ENCODE assay signal across 23 mouse cellular contexts in genomic region chr16:31737081-31737480, GRCm38 (mm10).
DNase-seq lines count a peak whose midpoint lies in the region; ATAC-seq lines count a peak whose summit lies in the region.
"Had no signal": no experiment of that assay in that cellular context is flagged by ENCODE, and none has a peak within 500 bp of the region (broad histone marks: within the 10 kb centered on the region; RNA-seq: fewer than 3 reads in every experiment).

No protein-coding gene starts in this region.

- no peak overlapping the region for H3K9ac ChIP-seq in heart, embryonic 11.5 days (ENCODE audit: low read depth, low read length)
- H3K9ac ChIP-seq: embryonic facial prominence, embryonic 12.5 days; embryonic facial prominence, embryonic 15.5 days; forebrain, postnatal 0 days; heart, embryonic 12.5 days; hindbrain, embryonic 12.5 days; hindbrain, embryonic 15.5 days had no signal

- H3K9me3 ChIP-seq in heart, embryonic 11.5 days (replicated peaks; ENCODE audit: control insufficient read depth, low read length), result no peaks in the 10 kb centered on the region
- H3K9me3 ChIP-seq: embryonic facial prominence, embryonic 12.5 days; embryonic facial prominence, embryonic 15.5 days; hindbrain, embryonic 12.5 days; hindbrain, embryonic 15.5 days had no signal

- H3K4me1 ChIP-seq in heart, embryonic 11.5 days (ENCODE audit: control insufficient read depth, insufficient read depth, low read length), result peaks cover 13% of the 10 kb centered on the region
- H3K4me1 ChIP-seq: embryonic facial prominence, embryonic 12.5 days; hindbrain, embryonic 12.5 days; hindbrain, embryonic 15.5 days had no signal

- no peak overlapping the region for H3K27ac ChIP-seq in heart, embryonic 11.5 days (ENCODE audit: low read depth, low read length)
- H3K27ac ChIP-seq: embryonic facial prominence, embryonic 12.5 days; embryonic facial prominence, embryonic 15.5 days; hindbrain, embryonic 12.5 days; hindbrain, embryonic 15.5 days had no signal

- DNase-seq in heart, adult 11 months, result peak; percentile 77
- peak; percentile 29 to 34 for DNase-seq in kidney, adult 8-10 months
- no peak for DNase-seq in kidney, adult 18-20 months
- peak; percentile 27 to 32 for DNase-seq in kidney, postnatal 36 days
- DNase-seq in kidney, postnatal 4 days, result no peak
- peak; percentile 39 for DNase-seq in adipocyte (ENCODE audit: low spot score)
- no peak for DNase-seq in lung, postnatal 14 days
- DNase-seq: adrenal gland, adult 8-10 months; cerebellum, adult 11 months; cerebellum, adult 2 months; cerebellum, adult 9-11 months; cerebellum, postnatal 25 days; forebrain, postnatal 0 days; gastrocnemius, postnatal 36 days; heart, postnatal 14 days had no signal

- 75% methylated on average over 4 of the region's 4 CpGs for WGBS in heart, embryonic 11.5 days (ENCODE audit: insufficient replicate concordance)

- no peak overlapping the region for H3K4me2 ChIP-seq in heart, embryonic 11.5 days
- H3K4me2 ChIP-seq: embryonic facial prominence, embryonic 12.5 days; embryonic facial prominence, embryonic 15.5 days; heart, embryonic 12.5 days; hindbrain, embryonic 12.5 days; hindbrain, embryonic 15.5 days had no signal

- H3K4me3 ChIP-seq in heart, embryonic 11.5 days (ENCODE audit: low read depth, low read length), result no peak overlapping the region
- H3K4me3 ChIP-seq: embryonic facial prominence, embryonic 12.5 days; embryonic facial prominence, embryonic 15.5 days; heart, embryonic 12.5 days; hindbrain, embryonic 12.5 days; hindbrain, embryonic 15.5 days had no signal

- H3K27me3 ChIP-seq in heart, embryonic 11.5 days (ENCODE audit: control insufficient read depth, insufficient read depth, low read length), result no peaks in the 10 kb centered on the region
- H3K27me3 ChIP-seq: embryonic facial prominence, embryonic 12.5 days; embryonic facial prominence, embryonic 15.5 days; heart, embryonic 12.5 days; hindbrain, embryonic 12.5 days; hindbrain, embryonic 15.5 days had no signal

- no peaks in the 10 kb centered on the region for H3K36me3 ChIP-seq in heart, embryonic 11.5 days (ENCODE audit: control insufficient read depth, insufficient read depth, low read length)
- H3K36me3 ChIP-seq: embryonic facial prominence, embryonic 12.5 days; embryonic facial prominence, embryonic 15.5 days; hindbrain, embryonic 12.5 days; hindbrain, embryonic 15.5 days had no signal

- ATAC-seq in heart, embryonic 11.5 days (replicated peaks; ENCODE audit: insufficient number of reproducible peaks, low FRiP score, low TSS enrichment), result no peak
- ATAC-seq: CD4-positive, CD25-positive, alpha-beta regulatory T cell, adult 4 months; forebrain, embryonic 14.5 days; forebrain, postnatal 0 days had no signal

Comparison
In these comparisons a context has a peak if more than half of its experiments do, and no peak if none do; other contexts are left out.
1. DNase-seq: peak in heart, adult 11 months (single experiment), kidney, adult 8-10 months (2 of 2), kidney, postnatal 36 days (2 of 2) and adipocyte (single experiment); none in kidney, adult 18-20 months (single experiment), kidney, postnatal 4 days (0 of 2) and lung, postnatal 14 days (single experiment).